Mouse (Mus musculus) forebrain, embryonic 11.5 days (tissue): Measurements from ENCODE around the gene G3bp1. TPM values are rescaled to one million over a fixed set of nuclear protein-coding genes. Genes with fewer than 3 reads are reported as not detected.
A peak's percentile ranks its signal among the peaks of the same experiment; 100 is the strongest.

Source experiments
- ATAC-seq: fragments of 200-750 bp; cut with Nextera tagmentation; replicated peaks from 2 replicates; pipeline ENCODE4 v1.8.0; 2017; ENCODE audit warnings: moderate TSS enrichment; ENCODE audit not compliant: low FRiP score
- DNase-seq: peaks from one replicate; pipeline ENCODE4 v3.0.0-alpha.2; 2017; ENCODE audit warnings: low spot score
- H3K27ac ChIP-seq: fragments of 300-500 bp; sonication (generic); 2 replicates; pipeline ENCODE4 v1.5.1; 2014; ENCODE audit warnings: low read depth, low read length
- H3K27me3 ChIP-seq: fragments of 300-500 bp; sonication (generic); 2 replicates; pipeline ENCODE4 v1.6.1; 2014; ENCODE audit warnings: mild to moderate bottlenecking, low read length, mixed read lengths; ENCODE audit not compliant: control insufficient read depth, insufficient read depth
- H3K36me3 ChIP-seq: fragments of 300-500 bp; sonication (generic); 2 replicates; pipeline ENCODE4 v1.6.1; 2014; ENCODE audit warnings: mild to moderate bottlenecking, low read length, moderate library complexity, mixed read lengths; ENCODE audit not compliant: control insufficient read depth, insufficient read depth
- H3K4me1 ChIP-seq: fragments of 300-500 bp; sonication (generic); replicated peaks from 2 replicates; pipeline ENCODE4 v1.6.1; 2014; ENCODE audit warnings: low read length, mixed read lengths; ENCODE audit not compliant: control insufficient read depth, insufficient read depth
- H3K4me2 ChIP-seq: fragments of 300-500 bp; sonication (generic); 2 replicates; pipeline ENCODE4 v1.6.1; 2014; ENCODE audit warnings: low read depth, mild to moderate bottlenecking, low read length, moderate library complexity, mixed read lengths; ENCODE audit not compliant: severe bottlenecking
- H3K4me3 ChIP-seq: fragments of 300-500 bp; sonication (generic); 2 replicates; pipeline ENCODE4 v1.5.1; 2014; ENCODE audit warnings: low read depth, low read length
- H3K9ac ChIP-seq: fragments of 300-500 bp; sonication (generic); 2 replicates; pipeline ENCODE4 v1.6.1; 2014; ENCODE audit warnings: low read length
- H3K9me3 ChIP-seq: fragments of 300-500 bp; sonication (generic); 2 replicates; pipeline ENCODE4 v1.6.1; 2016; ENCODE audit warnings: low read length, mixed read lengths; ENCODE audit not compliant: control insufficient read depth
- WGBS: fragments of 180-500 bp; shearing (Covaris S2); extraction: QIAGEN DNeasy Blood & Tissue Kit; methylation state at CpG from one replicate; pipeline ENCODE4 v1.1.7; 2014; 5-methylcytosine and 5-hydroxymethylcytosine counted together
- polyA plus RNA-seq: library from polyadenylated mRNA; unstranded; fragments of >200 nt; fragmentation: Nextera tagmentation; extraction: Ambion mirVana; gene quantifications from 2 replicates; pipeline ENCODE4 v1.2.1, GENCODE M21; 2014

The G3bp1 gene
- polyA plus RNA-seq, 1 experiment from 2014 or later, result 267 TPM

DNA sequence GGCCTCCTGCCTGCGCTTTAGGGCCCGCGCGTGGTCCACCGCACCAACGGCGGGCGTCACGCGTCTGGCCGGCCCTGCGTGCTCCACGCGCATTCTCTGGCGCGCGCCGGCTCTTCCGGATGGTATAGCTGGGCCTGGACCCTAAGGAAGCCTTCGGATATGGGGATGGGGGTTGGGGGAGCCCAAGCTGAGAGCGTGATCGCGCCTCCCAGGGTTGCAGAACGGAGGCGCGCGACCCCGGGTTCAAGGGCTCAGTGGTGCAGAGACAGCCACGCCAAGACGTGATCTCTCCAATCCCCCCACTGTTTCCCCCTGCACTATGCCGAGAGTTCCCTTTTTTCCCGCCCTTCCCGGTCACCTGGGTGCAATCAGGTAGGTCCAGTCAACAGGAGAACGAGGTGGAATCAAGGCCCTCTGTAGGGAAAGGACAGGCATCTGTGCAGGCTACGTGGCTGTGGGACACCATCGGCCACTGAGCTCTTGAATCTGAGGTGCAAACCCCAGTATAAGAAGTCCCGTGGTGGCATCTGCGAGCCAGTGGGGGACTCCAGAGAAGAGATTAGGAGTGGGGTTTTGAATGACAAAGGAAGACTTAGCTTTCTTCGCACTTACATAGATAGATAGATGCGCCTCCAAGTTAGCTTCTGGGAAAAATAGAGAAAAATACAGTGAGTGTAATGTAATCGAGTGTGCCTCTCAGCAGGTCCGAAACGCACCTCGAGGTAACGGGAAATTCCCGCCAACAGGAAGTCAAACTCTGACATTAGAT lies 622 bp downstream of the G3bp1 start:
- H3K9me3 ChIP-seq, result no peaks in the 10 kb centered on the region
- peaks cover 4% of the 10 kb centered on the region; the same call in 1 of the 2 replicates for H3K36me3 ChIP-seq
- no peaks in the 10 kb centered on the region for H3K27me3 ChIP-seq
- H3K4me1 ChIP-seq, result peaks cover 13% of the 10 kb centered on the region; the same call in 1 of the 2 replicates
- H3K4me2 ChIP-seq, result peak overlapping the region; percentile 74
- WGBS, result 2% methylated on average over 43 of the region's 46 CpGs
- H3K27ac ChIP-seq, result peak overlapping the region; percentile 82
- ATAC-seq, result peak; percentile 32
- peak; percentile 74 for DNase-seq
- peak overlapping the region; percentile 98 for H3K9ac ChIP-seq
- peak overlapping the region; percentile 97 for H3K4me3 ChIP-seq

DNA sequence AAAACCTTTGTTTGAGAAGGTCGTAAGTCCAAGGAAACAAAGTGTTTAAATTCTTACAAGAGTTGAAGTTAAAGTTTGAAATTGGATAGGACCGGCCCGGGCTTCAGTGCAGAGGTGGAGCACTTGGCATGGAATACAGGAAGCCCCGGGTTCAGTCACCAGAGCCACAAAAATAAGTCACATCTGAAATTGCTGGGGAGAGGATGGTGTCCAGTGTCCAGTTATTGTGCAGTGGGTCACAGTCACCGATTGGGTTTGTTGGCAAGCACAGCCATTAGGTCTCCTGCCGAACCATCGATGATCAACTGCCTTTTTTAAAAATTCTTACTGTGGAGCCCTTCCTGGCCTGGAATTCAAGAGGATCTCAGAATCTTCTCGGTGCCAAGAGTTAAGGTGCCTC lies 1.3 kb downstream of the G3bp1 start:
- WGBS, result 68% methylated on average over 8 of the region's 8 CpGs
- DNase-seq (no peak), ATAC-seq (no peak)
- peak overlapping the region; percentile 74 for H3K4me2 ChIP-seq
- H3K36me3 ChIP-seq, result peaks cover 4% of the 10 kb centered on the region; the same call in 1 of the 2 replicates
- H3K27me3 ChIP-seq, result no peaks in the 10 kb centered on the region
- peak overlapping the region; percentile 97 for H3K4me3 ChIP-seq
- H3K27ac ChIP-seq, result no peak overlapping the region
- H3K9me3 ChIP-seq, result no peaks in the 10 kb centered on the region
- peaks cover 13% of the 10 kb centered on the region; the same call in 1 of the 2 replicates for H3K4me1 ChIP-seq
- peak overlapping the region; percentile 98 for H3K9ac ChIP-seq

DNA sequence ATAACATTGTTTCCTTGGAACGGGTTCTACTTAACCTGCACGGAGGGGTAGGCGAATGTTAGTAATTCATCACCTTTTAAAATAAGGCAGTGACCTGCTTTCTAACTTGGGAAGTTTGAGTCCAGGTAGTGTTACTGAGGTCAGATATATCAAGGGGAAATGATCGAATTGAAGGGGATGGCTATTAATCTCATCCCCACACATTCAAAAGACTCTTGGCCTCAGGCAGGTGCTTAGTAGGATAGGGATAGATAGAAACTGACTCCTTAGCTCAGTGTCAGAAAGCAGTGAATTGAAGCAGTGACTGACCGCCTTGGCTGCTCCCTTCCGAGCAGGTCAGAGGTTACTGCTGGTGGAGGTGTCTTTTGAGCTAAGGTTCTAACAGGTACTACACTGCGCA lies 2.0 kb downstream of the G3bp1 start:
- Histone ChIP-seq H3K36me3 (peaks cover 4% of the 10 kb centered on the region; the same call in 1 of the 2 replicates), H3K4me3 (peak overlapping the region; percentile 97; the same call in 1 of the 2 replicates), H3K27me3 (no peaks in the 10 kb centered on the region), H3K9ac (no peak overlapping the region), H3K4me1 (peaks cover 13% of the 10 kb centered on the region; the same call in 1 of the 2 replicates), H3K4me2 (peak overlapping the region; percentile 74; the same call in 1 of the 2 replicates), H3K9me3 (no peaks in the 10 kb centered on the region), H3K27ac (no peak overlapping the region)
- ATAC-seq (no peak), DNase-seq (no peak)
- 93% methylated on average over 7 of the region's 7 CpGs for WGBS

DNA sequence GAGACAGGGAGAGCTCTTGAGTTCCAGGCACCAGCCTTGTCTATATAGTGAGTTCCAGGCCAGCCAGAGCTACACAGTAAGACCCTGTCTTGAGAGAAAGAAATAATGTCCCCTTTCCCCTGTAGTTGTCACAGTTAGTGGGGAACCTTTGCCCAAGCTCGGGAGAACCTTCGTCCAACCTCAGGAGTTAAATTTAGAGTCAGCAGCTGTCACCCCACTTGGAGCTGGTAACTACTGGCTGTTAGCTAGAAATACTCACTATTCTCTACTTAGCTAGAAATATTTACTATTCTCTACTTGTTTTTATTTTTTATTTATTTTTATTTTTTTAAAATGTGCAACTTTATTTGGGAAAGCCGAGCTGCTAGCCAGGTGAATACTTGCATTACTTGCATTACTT lies 3.7 kb downstream of the G3bp1 start:
- H3K4me1 ChIP-seq, result peaks cover 10% of the 10 kb centered on the region; the same call in 1 of the 2 replicates
- DNase-seq (no peak), ATAC-seq (no peak)
- peaks cover 4% of the 10 kb centered on the region; the same call in 1 of the 2 replicates for H3K36me3 ChIP-seq
- H3K4me2 ChIP-seq, result no peak overlapping the region
- no peak overlapping the region for H3K27ac ChIP-seq
- WGBS, result 92% methylated on average over 3 of the region's 3 CpGs
- no peak overlapping the region for H3K9ac ChIP-seq
- no peaks in the 10 kb centered on the region for H3K27me3 ChIP-seq
- H3K4me3 ChIP-seq, result no peak overlapping the region
- no peaks in the 10 kb centered on the region for H3K9me3 ChIP-seq

DNA sequence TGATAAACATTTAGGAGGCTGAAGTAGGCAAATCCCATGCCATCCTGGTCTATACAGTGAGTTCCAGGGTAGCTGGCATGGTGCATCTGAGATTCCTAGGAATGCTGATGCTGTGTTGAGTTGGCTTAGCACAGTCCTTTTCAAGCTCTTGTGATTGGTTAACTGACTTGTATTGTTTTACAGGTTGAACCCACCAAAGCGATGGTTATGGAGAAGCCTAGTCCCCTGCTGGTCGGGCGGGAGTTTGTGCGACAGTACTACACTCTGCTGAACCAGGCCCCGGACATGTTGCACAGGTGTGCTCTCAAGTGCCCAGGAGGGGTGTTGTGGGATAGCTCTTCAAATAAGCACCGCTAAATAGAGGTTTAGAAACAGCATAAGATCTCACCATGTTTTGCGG lies 16.0 kb downstream of the G3bp1 start:
- DNase-seq (no peak), ATAC-seq (no peak)

DNA sequence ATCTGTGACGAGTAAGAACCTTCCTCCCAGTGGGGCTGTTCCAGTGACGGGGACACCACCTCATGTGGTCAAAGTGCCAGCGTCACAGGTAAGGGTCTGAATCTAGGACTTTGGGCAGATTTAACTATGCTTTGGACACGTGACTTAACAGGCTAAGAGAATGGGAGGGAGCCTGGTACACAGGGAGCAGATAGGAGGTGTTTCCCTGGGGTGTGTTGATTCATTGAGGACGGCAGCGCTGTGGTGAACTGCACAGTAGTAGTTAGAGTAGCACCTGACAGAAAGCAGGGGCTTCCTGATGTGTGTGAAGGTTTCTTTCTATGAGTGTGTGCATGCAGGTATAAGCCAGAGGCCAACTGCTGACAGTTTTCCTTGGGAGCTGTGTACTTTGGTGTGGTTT lies 26.7 kb downstream of the G3bp1 start:
- no peak overlapping the region for H3K9ac ChIP-seq
- H3K4me2 ChIP-seq, result no peak overlapping the region
- H3K4me1 ChIP-seq, result no peaks in the 10 kb centered on the region
- H3K36me3 ChIP-seq, result peaks cover 22% of the 10 kb centered on the region
- 93% methylated on average over 6 of the region's 6 CpGs for WGBS
- H3K4me3 ChIP-seq, result no peak overlapping the region
- ATAC-seq (no peak), DNase-seq (no peak)
- no peaks in the 10 kb centered on the region for H3K27me3 ChIP-seq
- no peak overlapping the region for H3K27ac ChIP-seq
- no peaks in the 10 kb centered on the region for H3K9me3 ChIP-seq

More for the DNA sequence above, 16.0 kb downstream of the G3bp1 start:
- H3K4me2 ChIP-seq, result no peak overlapping the region
- no peaks in the 10 kb centered on the region for H3K9me3 ChIP-seq
- no peaks in the 10 kb centered on the region for H3K4me1 ChIP-seq
- no peaks in the 10 kb centered on the region for H3K27me3 ChIP-seq
- H3K4me3 ChIP-seq, result no peak overlapping the region
- peaks cover 21% of the 10 kb centered on the region for H3K36me3 ChIP-seq
- no peak overlapping the region for H3K9ac ChIP-seq
- 96% methylated on average over 7 of the region's 7 CpGs for WGBS
- no peak overlapping the region for H3K27ac ChIP-seq

DNA sequence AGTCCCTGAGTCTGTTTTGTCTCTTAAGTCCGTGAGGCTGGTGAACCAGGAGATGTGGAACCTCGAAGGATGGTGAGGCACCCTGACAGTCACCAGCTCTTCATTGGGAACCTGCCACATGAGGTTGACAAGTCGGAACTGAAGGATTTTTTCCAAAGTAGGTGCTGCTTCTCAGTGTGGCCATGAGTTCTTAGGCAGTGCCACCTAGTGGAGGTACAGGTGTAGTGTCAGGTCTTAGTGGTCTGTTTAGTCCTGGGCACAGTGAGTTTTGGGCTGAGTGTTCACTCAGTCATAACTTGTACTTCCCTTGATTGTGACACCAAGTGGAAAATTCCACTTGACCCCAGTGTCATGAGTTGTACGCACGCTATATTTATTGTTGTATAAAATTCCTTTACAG lies 28.4 kb downstream of the G3bp1 start:
- no peak overlapping the region for H3K4me3 ChIP-seq
- H3K36me3 ChIP-seq, result peaks cover 19% of the 10 kb centered on the region
- no peaks in the 10 kb centered on the region for H3K4me1 ChIP-seq
- no peak overlapping the region for H3K27ac ChIP-seq
- WGBS, result 76% methylated on average over 5 of the region's 5 CpGs
- H3K27me3 ChIP-seq, result no peaks in the 10 kb centered on the region
- no peaks in the 10 kb centered on the region for H3K9me3 ChIP-seq
- DNase-seq, result no peak
- H3K9ac ChIP-seq, result no peak overlapping the region
- ATAC-seq, result 0 out of 2 replicates have a peak, but pooled peaks have one; percentile 33
- H3K4me2 ChIP-seq, result no peak overlapping the region

DNA sequence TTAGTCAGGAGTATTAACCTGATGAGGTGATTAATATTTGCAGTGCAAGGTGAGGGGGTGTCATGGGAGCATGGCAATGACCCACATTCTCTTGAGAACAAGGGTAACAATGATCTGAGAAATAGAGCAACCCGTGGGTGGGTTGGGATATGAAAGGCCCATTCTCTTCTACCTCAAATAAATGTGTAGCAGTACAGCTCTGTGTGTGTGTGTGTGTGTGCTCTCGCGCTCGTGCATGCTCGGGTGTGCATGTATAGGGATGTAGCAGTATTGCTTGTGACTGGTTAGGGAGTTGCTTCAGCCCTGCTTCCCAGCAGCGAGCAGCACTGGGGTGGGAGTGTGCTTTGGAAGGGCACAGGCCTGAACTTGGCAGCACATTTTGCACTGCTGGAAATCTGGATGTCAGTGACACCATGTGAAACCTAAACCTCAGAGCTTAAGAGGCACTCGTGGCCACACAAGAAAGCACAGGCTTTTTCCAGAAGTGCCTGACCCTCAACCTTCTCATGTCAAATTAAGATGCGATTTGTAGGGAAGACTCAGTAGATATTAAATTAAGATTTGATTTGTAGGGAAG lies 32.6 kb downstream of the G3bp1 start:
- WGBS, result 84% methylated on average over 8 of the region's 8 CpGs
- no peak for ATAC-seq

More for the DNA sequence above, 32.6 kb downstream of the G3bp1 start:
- no peak overlapping the region for H3K27ac ChIP-seq
- no peak for DNase-seq
- no peaks in the 10 kb centered on the region for H3K9me3 ChIP-seq
- H3K9ac ChIP-seq, result no peak overlapping the region
- H3K36me3 ChIP-seq, result peaks cover 2% of the 10 kb centered on the region; the same call in 1 of the 2 replicates
- no peak overlapping the region for H3K4me3 ChIP-seq
- no peak overlapping the region for H3K4me2 ChIP-seq
- H3K27me3 ChIP-seq, result no peaks in the 10 kb centered on the region
- no peaks in the 10 kb centered on the region for H3K4me1 ChIP-seq
